Mouse (Mus musculus): Measurements from ENCODE around the gene Plcd3. TPM values are rescaled to one million over a fixed set of nuclear protein-coding genes. Genes with fewer than 3 reads are reported as not detected.
A peak's percentile ranks its signal among the peaks of the same experiment; 100 is the strongest.

Plcd3 gene
- polyA plus RNA-seq, 1 experiment from 2014 or later, result 1.0 TPM

DNA sequence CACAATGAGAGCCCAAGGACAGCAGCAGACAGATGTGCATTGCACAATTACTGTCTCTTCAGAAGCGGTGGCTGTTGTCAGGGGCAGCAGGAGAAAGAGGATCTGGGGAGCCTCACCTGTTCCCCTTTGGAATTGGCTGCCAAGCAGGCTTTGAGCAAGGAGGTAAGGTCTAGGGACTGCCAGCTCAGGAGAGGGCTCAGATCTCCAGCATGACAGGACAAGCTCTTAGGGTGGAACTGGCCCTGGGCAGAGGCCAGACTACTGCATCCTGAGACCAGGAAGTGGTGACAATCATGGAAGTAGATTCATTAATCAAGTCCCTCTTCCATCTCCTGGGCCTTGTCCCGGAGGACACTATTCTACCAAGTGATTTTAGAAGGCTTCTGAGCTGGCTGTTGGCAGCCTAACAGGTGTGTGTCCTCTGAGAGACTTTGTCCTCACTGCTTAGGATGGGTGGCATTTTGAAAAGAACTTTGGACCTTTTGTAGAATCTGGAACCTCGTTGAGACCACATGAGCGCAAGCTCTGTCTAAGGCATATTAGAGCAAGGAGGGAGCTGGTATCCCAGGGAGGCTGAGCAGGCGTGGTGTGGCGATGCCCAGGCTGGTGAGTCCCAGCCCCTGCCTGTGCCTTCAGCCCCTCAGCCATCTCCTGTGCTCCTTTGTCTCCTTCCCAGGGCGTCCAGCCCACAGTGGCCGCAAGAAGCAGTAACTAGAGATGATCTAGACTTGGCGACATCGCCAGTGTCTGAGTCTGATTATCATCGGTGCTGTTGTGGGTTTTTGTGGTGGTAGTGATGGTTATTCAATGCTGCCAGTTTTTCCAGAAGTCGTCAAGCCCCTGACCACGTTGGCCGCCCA, 35.0 kb downstream of the Plcd3 start:
- no peaks in the 10 kb centered on the region for H3K27me3 ChIP-seq (replicated peaks; ENCODE audit: control insufficient read depth, insufficient read depth, low read length)
- no peaks in the 10 kb centered on the region for H3K4me1 ChIP-seq (replicated peaks; ENCODE audit: control insufficient read depth, insufficient read depth, low read length)
- no peak overlapping the region for H3K9ac ChIP-seq (ENCODE audit: low read depth, low read length)
- H3K4me2 ChIP-seq (replicated peaks; ENCODE audit: low read depth), result no peak overlapping the region
- ATAC-seq, result no peak
- peaks cover 85% of the 10 kb centered on the region for H3K36me3 ChIP-seq (ENCODE audit: control insufficient read depth, insufficient read depth)
- no peak overlapping the region for H3K4me3 ChIP-seq (ENCODE audit: low read depth, low read length)
- whole genome bisulfite sequencing, result 91% methylated on average over 14 of the region's 14 CpGs
- H3K27ac ChIP-seq (ENCODE audit: low read depth, low read length), result no peak overlapping the region
- no peaks in the 10 kb centered on the region for H3K9me3 ChIP-seq (ENCODE audit: control insufficient read depth)
- TF ChIP-seq CTCF (IDR thresholded peaks at IDR 0.05; ENCODE audit: low read depth), result no peak

DNA sequence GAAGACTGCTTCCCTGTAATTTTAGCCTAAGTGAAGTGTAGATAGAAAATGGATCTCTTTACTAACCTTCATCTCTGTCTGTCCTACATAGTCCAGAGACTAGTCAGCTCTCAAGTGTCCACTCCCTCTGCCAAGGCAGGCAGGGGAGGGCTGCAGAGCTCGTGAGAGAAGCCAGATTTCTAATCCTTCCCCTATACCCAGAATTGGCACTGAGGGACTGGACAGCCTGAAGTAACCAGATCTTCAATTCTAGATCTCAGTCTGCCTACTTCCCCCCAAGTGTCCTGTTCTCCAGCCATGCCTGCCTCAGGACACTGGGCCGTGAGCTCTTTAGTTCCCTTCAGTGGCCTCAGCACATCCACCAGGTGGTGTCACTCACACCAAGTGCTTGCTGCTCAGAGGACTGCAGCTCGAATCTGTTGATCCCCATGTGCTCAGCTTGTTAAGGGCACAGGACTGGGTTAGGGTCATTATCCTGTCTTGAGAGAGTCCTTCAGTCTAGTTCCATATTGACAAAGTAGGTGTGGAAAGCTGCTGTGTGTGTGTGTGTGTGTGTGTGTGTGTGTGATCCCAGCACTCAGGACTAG, 42.9 kb downstream of the Plcd3 start:
- H3K9me3 ChIP-seq (ENCODE audit: control insufficient read depth), result no peaks in the 10 kb centered on the region
- no peaks in the 10 kb centered on the region for H3K27me3 ChIP-seq (replicated peaks; ENCODE audit: control insufficient read depth, insufficient read depth, low read length)
- WGBS, result 55% methylated on average over 3 of the region's 3 CpGs
- no peaks in the 10 kb centered on the region for H3K4me1 ChIP-seq (replicated peaks; ENCODE audit: control insufficient read depth, insufficient read depth, low read length)
- no peak overlapping the region for H3K9ac ChIP-seq (ENCODE audit: low read depth, low read length)
- H3K4me3 ChIP-seq (ENCODE audit: low read depth, low read length), result no peak overlapping the region
- ATAC-seq, result no peak
- H3K4me2 ChIP-seq (replicated peaks; ENCODE audit: low read depth), result no peak overlapping the region
- peaks cover 78% of the 10 kb centered on the region for H3K36me3 ChIP-seq (ENCODE audit: control insufficient read depth, insufficient read depth)
- TF ChIP-seq CTCF (IDR thresholded peaks at IDR 0.05; ENCODE audit: low read depth), result no peak
- no peak overlapping the region for H3K27ac ChIP-seq (ENCODE audit: low read depth, low read length)

DNA sequence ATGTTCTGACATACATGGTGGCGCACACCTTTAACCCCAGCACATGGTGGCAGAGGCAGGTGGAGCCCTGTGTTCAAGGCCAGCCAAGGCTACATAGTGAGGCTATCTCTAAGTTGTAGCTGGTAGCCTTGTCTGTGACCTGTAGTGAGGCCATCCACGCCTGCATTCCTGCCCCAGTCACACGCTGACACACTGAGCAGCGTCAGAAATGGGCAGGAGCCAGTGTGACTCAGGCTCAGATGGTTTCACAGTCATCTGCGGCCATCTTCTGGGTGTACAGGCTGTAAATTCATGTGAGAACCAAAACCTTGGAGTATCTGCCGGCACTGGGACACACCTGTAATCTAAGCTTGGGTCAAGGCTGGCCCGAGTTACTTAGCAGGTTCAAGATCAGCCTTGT, 44.8 kb downstream of the Plcd3 start:
- H3K4me1 ChIP-seq (replicated peaks; ENCODE audit: control insufficient read depth, insufficient read depth, low read length), result no peaks in the 10 kb centered on the region
- WGBS, result 92% methylated on average over 7 of the region's 7 CpGs
- no peak overlapping the region for H3K4me2 ChIP-seq (replicated peaks; ENCODE audit: low read depth)
- H3K36me3 ChIP-seq (ENCODE audit: control insufficient read depth, insufficient read depth), result peaks cover 80% of the 10 kb centered on the region
- TF ChIP-seq CTCF (IDR thresholded peaks at IDR 0.05; ENCODE audit: low read depth), result no peak
- no peaks in the 10 kb centered on the region for H3K9me3 ChIP-seq (ENCODE audit: control insufficient read depth)
- no peak overlapping the region for H3K4me3 ChIP-seq (ENCODE audit: low read depth, low read length)
- ATAC-seq, result no peak
- no peaks in the 10 kb centered on the region for H3K27me3 ChIP-seq (replicated peaks; ENCODE audit: control insufficient read depth, insufficient read depth, low read length)
- no peak overlapping the region for H3K27ac ChIP-seq (ENCODE audit: low read depth, low read length)
- no peak overlapping the region for H3K9ac ChIP-seq (ENCODE audit: low read depth, low read length)

DNA sequence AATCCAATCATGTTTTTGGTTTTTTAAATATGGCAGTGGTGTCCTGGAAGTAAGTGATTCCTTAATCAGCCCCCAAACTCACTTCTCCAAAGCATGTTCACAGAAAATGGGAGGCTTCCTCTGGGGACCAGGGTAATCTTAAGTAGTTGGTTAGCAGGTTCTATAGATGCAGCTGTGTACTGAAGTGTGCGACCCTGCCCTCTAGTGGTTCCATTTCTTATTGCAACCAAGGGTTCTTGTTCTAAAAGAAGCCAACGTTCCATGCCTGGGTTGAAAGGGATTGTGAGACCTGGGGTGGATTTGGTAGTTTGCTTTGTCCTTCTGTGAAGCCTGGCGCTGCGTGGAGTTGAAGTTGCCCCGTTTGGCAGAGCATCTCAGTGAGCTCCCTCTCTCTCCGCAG, 46.7 kb downstream of the Plcd3 start:
- no peak overlapping the region for H3K4me2 ChIP-seq (replicated peaks; ENCODE audit: low read depth)
- H3K27me3 ChIP-seq (replicated peaks; ENCODE audit: control insufficient read depth, insufficient read depth, low read length), result no peaks in the 10 kb centered on the region
- H3K4me3 ChIP-seq (ENCODE audit: low read depth, low read length), result no peak overlapping the region
- no peak for ATAC-seq
- no peaks in the 10 kb centered on the region for H3K4me1 ChIP-seq (replicated peaks; ENCODE audit: control insufficient read depth, insufficient read depth, low read length)
- no peak overlapping the region for H3K9ac ChIP-seq (ENCODE audit: low read depth, low read length)
- no peak overlapping the region for H3K27ac ChIP-seq (ENCODE audit: low read depth, low read length)
- no peaks in the 10 kb centered on the region for H3K9me3 ChIP-seq (ENCODE audit: control insufficient read depth)
- 48% methylated on average over 6 of the region's 6 CpGs for WGBS
- H3K36me3 ChIP-seq (ENCODE audit: control insufficient read depth, insufficient read depth), result peaks cover 79% of the 10 kb centered on the region
- peak; percentile 88 for TF ChIP-seq CTCF (IDR thresholded peaks at IDR 0.05; ENCODE audit: low read depth)

DNA sequence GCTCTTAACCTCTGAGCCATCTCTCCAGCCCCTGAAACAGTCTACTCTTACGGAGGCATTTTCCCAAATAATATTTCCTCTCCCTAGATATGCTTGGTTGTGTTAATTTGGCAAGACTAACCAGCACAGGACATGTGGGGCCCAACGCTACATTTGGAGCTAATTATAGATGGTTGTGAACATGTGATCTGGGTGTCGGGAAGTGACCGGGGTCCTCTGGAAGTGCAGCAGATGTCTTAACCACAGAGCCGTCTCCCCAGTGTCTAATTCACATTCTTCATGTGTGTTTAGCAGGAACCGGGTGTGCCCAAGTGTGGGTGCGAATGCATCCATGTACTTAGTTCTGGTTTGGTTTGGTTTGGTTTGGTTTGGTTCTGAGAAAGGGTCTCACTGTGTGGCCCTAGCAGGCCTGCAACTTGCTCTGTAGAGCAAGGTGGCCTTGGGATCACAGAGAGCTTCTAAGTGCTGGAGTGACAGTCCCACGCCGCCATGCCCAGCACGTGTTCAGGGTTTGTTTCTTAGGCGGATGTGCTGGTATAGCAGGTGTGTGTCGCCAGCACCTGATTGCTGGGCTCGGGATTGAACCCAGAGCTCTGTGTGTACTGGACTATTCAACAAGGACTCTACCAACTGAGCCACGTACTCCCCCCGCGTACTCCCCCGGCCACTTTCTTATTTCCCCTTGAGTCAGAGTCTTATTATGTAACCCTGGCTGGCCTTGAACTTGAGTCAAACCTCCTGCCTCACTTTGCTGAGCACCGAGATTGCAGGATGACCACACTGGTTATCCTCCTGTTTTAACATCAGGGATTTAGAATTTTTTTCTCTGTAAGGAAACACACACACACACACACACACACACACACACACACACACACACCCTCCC, 48.0 kb downstream of the Plcd3 start:
- WGBS, result 88% methylated on average over 18 of the region's 18 CpGs
- no peak for ATAC-seq
- H3K36me3 ChIP-seq (ENCODE audit: control insufficient read depth, insufficient read depth), result peaks cover 71% of the 10 kb centered on the region

DNA sequence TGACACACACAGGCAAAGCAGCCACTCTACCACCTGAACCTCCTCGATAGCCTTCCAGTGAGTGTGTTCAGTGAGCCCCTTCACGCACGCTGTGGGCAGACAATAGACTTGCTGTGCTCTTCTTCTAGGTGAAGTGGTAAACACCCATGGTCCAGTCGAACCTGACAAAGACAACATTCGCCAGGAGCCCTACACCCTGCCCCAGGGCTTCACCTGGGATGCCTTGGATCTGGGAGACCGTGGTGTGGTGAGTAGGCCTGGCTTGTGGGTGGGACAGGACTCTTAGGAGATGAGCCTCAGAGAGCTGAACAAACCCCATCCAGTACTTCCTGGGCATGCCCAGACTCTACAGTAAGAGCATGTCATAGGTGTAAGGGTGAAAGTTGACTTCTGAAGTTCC, 49.4 kb downstream of the Plcd3 start:
- Histone ChIP-seq H3K4me3 (ENCODE audit: low read depth, low read length) (no peak overlapping the region), H3K9ac (ENCODE audit: low read depth, low read length) (no peak overlapping the region), H3K9me3 (ENCODE audit: control insufficient read depth) (no peaks in the 10 kb centered on the region), H3K4me1 (replicated peaks; ENCODE audit: control insufficient read depth, insufficient read depth, low read length) (no peaks in the 10 kb centered on the region), H3K27ac (ENCODE audit: low read depth, low read length) (no peak overlapping the region), H3K4me2 (replicated peaks; ENCODE audit: low read depth) (no peak overlapping the region), H3K27me3 (replicated peaks; ENCODE audit: control insufficient read depth, insufficient read depth, low read length) (no peaks in the 10 kb centered on the region), H3K36me3 (ENCODE audit: control insufficient read depth, insufficient read depth) (peaks cover 62% of the 10 kb centered on the region)
- TF ChIP-seq CTCF (IDR thresholded peaks at IDR 0.05; ENCODE audit: low read depth), result no peak
- 86% methylated on average over 6 of the region's 6 CpGs for WGBS
- ATAC-seq, result no peak

More for the DNA sequence above, 48.0 kb downstream of the Plcd3 start:
- Histone ChIP-seq H3K4me1 (replicated peaks; ENCODE audit: control insufficient read depth, insufficient read depth, low read length) (no peaks in the 10 kb centered on the region), H3K27me3 (replicated peaks; ENCODE audit: control insufficient read depth, insufficient read depth, low read length) (no peaks in the 10 kb centered on the region), H3K9me3 (ENCODE audit: control insufficient read depth) (no peaks in the 10 kb centered on the region), H3K9ac (ENCODE audit: low read depth, low read length) (no peak overlapping the region), H3K27ac (ENCODE audit: low read depth, low read length) (no peak overlapping the region), H3K4me2 (replicated peaks; ENCODE audit: low read depth) (no peak overlapping the region), H3K4me3 (ENCODE audit: low read depth, low read length) (no peak overlapping the region)
- TF ChIP-seq CTCF (IDR thresholded peaks at IDR 0.05; ENCODE audit: low read depth), result no peak
